Mouse (Mus musculus) megakaryocyte progenitor cell, adult 5-6 weeks (primary cell): ENCODE results near the gene Fam20c. TPM values are rescaled to one million over a fixed set of nuclear protein-coding genes. Genes with fewer than 3 reads are reported as not detected.

Source experiments
- ATAC-seq: replicated peaks from 2 replicates; pipeline ENCODE4 v1.8.0; 2016; ENCODE audit warnings: mild to moderate bottlenecking, moderate TSS enrichment, inconsistent platforms; ENCODE audit not compliant: poor library complexity
- total RNA-seq, 2 experiments: library from RNA; stranded (forward) in 1 of 2; stranded (reverse) in 1 of 2; fragments of 157-497, 149-512 nt in 1 of 2; fragments of 200-1000 nt in 1 of 2; gene quantifications; 2 replicates each; pipeline versions ENCODE4 v1.2.3 to v1.2.4; 2015 to 2017

The Fam20c gene
- 2.0 and 3.4 TPM in 2 replicates for total RNA-seq (2015)
- 2.5 and 6.3 TPM in 2 replicates for total RNA-seq (2017)

DNA sequence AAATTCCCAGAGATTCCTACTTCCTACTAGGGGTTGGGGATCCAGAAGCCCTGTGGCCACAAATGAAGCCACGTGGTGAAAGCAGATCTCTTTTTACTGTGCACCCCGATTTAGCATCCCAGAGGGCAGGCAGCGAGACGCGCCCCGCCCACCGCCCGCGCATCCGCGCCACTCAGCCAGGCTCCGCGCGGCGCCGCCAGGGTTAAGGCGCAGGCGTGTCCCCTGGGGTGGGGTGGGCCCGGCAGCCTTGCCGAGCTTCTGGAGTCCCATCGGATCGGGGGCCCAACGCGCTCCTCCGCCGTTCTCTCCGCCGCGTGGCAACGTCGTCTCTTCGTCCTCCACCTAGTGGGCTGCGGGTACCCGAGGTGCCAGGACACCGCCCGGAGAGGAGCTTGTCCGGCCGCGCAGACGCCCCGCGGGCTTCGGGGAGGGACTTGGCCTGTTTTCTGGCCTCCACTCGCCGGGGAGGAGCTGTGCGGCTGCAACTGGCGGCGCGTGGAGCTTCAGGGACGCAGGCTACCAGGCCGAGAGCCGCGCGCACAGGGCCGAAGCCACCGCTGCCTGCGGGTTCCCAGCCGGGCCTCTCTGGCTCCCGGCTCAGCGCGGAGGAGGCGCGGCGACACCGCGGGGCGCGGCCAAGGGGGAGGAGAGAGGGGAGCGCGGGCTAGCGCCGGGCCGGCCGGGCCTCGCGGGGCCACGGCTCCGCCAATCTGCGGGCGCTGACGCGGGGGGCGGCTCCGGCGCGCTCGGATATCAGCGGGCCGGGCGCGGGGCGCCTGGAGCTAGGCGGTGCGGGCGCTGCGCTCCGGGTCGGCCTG lies at the start of gene Fam20c:
TSS of gene Fam20c (plus strand) at position 212 of the 818 bp plus-strand sequence.
- ATAC-seq: peak; percentile 69

- ATAC-seq: no peak
Observed at GRCm38 (mm10) chr5:138707367-138707766, 46.9 kb upstream of the Fam20c start.

- ATAC-seq: no peak
Observed at GRCm38 (mm10) chr5:138708591-138708990, 45.7 kb upstream of the Fam20c start.

GRCm38 (mm10) chr5:138715561-138716095 lies 38.7 kb upstream of the Fam20c start:
- no peak for ATAC-seq

DNA sequence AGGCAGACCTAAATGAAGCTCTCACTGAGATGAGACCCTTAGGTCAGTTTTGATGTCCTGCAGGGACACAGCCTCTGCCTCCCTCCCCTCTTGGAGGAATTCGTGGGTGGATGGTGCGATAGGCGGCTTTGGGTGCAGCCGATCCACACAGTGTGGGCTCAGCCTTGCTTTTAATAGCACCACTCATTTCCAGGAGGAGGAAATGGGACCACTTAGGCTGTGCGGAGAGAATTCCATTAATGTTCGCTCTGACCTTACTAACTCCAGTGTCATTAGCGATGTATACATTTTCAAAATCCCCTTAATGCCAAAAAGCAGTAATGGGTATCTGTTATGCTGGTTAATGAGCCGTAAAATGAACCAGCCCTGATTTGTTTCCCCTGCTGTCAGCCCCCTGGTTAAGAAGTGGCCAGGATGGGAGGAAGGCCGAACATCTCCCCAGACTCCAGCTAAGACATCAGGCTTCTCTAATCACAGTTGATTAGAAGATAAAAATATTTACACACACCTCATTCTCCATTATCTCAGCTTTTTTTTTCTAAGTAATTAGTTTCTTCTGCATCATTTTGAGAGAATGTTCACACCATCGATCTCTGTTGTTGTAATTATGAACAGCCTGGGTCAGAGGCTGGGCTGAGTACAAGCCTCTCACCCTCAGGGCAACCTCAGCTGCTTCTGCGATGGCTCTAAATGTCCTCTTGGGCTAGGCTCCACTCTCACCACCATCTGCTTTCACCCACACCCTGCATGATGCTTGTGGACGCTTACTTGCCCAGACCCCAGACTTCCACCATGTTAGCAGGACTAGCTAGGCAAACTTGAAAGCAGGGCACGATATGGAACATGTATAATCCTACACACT lies 33.8 kb upstream of the Fam20c start:
- no peak for ATAC-seq

DNA sequence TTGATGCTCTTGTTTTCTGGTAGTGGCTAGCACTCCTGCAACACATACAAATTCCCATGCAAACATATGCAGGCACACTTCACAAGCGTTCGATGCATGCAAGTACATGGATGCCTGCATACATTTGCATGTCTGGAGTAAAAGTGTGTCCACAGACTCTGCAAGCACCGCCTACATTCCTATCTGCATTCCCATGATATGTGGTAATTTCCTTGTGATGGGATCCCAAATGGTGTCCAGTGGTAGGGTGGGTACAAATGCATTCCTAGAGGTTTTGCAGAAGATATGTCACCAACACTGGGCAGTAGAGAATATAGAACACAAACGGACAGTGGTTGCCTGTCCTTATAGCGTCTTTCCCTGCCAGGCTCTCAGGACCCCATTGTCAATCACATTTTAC lies 29.9 kb upstream of the Fam20c start:
- ATAC-seq: no peak

DNA sequence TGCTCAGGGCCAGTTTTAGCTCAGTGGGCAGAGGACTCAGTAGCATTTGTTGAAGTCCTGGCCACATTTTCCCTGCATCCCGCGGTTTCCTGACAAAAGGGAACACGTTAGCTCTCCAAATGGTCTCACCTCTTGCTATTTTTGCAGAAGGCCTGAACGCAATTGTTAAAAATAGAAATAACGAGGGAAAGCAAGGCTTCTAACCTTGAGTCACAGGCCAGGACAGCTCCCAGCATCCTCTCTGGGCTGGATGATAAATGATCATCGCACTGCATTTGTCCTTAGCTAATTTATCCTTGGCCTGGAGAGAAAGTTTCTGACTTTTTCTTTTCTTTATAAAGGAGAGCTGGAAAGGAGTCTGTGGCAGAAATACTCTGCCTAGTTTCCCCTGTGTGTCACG lies 29.2 kb upstream of the Fam20c start:
- ATAC-seq: no peak

DNA sequence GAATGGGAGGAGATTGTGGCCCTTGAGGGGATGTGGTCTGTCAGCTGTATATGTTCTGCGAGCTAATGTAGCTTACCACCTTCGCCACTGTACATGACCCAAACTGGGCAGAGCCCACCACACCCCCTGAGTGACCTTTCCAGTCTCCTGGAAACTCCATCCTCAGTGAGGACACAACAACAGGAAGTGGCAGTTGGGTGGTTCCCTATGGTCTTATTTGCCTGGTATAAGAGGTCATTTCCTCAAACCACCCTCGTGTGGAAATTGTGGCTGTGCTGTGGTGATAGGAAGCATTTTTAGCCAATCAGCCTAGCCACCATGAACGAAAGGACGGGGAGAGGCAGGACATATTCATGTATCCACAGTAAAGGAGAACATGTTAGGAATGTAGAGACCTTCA lies 23.5 kb upstream of the Fam20c start:
- peak; percentile 87 for ATAC-seq

DNA sequence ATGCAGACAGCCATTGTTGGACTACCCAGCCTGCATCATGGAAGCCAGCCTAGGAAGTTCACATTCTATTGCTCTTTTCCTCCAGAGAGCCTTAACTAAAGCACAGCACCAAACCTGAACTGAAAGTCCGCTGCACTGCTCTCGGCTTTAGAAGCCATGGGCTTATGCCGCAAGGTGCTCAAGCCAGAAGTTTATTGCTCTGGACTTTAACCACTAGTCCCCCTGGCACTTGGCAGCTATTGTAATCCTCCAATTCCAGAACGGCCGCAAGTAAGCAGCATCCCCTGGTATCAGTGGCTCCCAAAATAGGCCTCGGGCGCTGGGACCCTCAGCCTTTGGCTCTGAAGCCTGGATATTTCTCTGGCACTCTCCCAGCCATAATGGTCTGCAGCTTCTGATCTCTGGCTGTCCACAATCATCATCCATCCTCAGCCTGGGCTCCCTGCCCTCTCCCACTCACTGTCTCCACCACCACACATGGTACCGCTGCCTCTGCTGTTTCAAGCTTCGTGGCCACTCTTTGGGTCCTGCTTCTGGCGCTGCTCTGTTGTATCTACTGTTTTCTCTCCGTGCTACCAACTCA lies 20.9 kb upstream of the Fam20c start:
- ATAC-seq: no peak

DNA sequence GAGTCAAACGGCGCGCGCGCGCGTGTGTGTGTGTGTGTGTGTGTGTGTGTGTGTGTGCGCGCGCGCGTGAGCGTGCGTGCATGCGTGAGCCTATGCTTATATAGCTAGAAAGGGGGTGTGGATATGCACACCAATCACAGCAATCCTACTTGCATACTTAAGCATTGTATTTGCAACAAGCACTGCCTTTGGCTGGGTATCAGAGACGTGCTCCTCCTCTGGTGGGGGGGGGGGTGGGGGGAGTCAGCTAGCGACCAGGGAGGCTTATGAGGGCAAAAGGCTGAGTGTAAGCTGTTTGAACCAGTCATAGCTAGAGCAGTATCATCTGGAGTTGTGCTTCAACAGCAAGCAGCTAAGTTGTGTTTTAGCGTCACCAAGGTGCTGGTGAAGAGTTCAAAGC lies 20.3 kb upstream of the Fam20c start:
- ATAC-seq: no peak

- no peak for ATAC-seq
Observed at GRCm38 (mm10) chr5:138735201-138735757, 19.0 kb upstream of the Fam20c start.

GRCm38 (mm10) chr5:138740150-138740549 lies 14.2 kb upstream of the Fam20c start:
- ATAC-seq: peak; percentile 64; the same call in 1 of the 2 replicates

DNA sequence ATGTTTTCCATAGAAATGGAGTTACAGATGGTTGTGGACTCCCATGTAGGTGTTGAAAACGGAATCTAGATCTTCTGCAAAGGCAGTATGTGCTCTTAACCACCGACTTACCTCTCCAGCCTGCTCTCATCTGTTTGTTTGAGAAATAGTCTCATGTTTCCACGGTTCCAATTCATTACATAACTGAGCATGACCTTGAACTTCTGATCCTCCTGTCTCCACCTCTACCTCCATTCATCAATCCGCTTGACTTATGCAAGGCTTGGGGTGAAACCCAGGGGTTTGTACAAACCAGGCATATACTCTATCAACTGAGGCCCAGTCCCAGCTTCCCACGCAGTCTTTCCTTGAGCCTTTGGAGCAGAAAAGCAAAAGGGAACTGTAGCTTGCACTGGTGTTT lies 12.8 kb upstream of the Fam20c start:
- no peak for ATAC-seq

DNA sequence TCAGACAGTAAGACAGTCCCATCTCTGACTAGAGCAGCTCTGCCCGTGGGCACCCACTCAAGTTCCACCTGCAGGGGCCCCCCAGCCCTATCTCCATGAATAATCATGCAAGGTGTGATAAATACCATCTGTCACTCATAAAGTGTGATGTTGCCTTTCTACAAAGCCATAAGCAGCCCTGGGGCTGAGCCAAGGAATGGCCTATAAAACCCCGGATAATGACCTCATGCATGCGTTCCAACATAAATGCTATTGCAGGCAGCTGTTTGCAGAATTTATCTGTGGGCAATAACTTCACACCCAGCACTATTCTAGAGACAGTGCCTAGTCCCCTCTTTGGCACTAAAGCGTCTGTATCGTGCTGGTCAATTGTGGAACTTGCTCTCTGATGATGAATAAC lies 12.0 kb upstream of the Fam20c start:
- no peak for ATAC-seq

GRCm38 (mm10) chr5:138743631-138744030 lies 10.7 kb upstream of the Fam20c start:
- no peak for ATAC-seq

GRCm38 (mm10) chr5:138745378-138746099 lies 8.8 kb upstream of the Fam20c start:
- no peak for ATAC-seq

DNA sequence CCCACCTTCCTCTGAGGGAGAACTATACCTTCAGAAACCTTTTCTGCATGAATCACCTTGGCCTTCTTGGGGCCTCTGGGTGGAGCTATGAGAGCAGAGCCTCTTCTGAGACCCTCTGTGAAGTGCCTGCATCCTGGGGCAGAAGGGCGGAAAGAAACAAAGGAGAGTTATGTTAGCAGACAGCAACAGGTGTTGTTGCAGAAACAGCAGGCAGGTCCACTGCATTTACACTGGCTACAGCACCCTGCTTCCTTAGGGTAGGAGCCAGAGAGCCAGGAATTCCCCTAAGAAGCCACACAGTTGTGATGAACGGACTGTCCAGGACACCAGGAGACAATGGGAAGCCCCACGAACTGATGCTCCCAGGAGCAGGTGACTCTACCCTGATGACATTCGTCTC lies 1.0 kb upstream of the Fam20c start:
- ATAC-seq: no peak

DNA sequence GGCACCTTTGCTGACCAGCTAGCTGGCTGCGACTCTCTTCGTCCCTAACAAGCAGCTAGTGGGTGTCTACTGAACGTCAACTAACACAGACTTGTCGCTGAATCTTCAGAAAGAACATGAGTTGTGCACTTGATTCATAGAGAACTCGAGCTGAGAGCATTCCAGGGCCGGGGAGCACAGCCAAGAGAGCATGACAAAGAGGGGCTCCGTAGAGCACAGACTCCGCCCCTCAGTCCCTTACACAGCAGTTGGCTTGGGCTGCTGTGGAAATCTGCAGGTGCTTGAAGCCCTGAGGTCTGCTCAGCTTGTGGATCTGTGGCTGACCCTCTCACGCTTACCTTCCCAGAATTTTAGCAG lies 390 bp upstream of the Fam20c start:
- ATAC-seq: peak; percentile 24; the same call in 1 of the 2 replicates

DNA sequence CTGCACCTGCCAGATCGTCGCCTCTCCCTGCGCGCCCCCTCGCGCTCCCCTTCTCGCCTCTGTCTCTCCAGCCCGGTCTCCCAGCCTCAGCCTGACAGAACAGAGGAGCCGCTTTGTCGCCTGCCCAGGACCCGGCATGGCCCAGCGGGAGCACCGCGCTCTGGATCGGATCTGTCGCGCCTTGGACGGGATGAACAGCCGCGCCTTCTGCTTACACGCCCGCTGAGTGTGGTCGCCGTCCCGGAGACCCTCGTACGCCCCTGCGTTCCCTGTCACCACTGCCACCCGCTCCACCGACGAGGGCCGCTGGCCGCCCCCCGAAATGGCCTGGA lies 773 bp downstream of the Fam20c start:
- no peak for ATAC-seq

- no peak for ATAC-seq
Observed at GRCm38 (mm10) chr5:138755453-138756301, 1.4 kb downstream of the Fam20c start.
